Mouse (Mus musculus) gastrocnemius, adult 2 months (tissue): ENCODE measurements at regions not wholly inside any gene's neighbourhood (a gene's known extent, or its start where the extent isn't known, plus 50 kb on each side); places are given as distances from the start of the nearest gene placed in this dataset.
A peak's percentile ranks its signal among the peaks of the same experiment; 100 is the strongest.

Experiments
- DNase-seq: peaks from one replicate; pipeline ENCODE4 v3.0.0; 2022
- H3K27ac ChIP-seq: fragments of 200-600 bp; 2 replicates; pipeline ENCODE4 v1.8.1; 2022; ENCODE audit warnings: mild to moderate bottlenecking
- H3K4me3 ChIP-seq: fragments of 200-600 bp; 2 replicates; pipeline ENCODE4 v1.8.1; 2022; ENCODE audit warnings: mild to moderate bottlenecking, moderate library complexity
- CTCF ChIP-seq: fragments of 200-600 bp; IDR thresholded peaks from 2 replicates; pipeline ENCODE4 v1.8.1; 2022; ENCODE audit warnings: antibody characterized with exemption, mild to moderate bottlenecking, moderate library complexity
- intact Hi-C: fragments of 180-260 bp; cut with DNase I; formaldehyde crosslinking; loops from one replicate; pipeline ENCODE4 v1.15.1; 2025

- TF ChIP-seq CTCF, result no peak
- intact Hi-C loops, result no loop called here
- DNase-seq, result peak; percentile 39
These were observed 54.0 kb upstream of the Slc35f3 start for GRCm38 (mm10) chr8:126244321-126244720.

More at GRCm38 (mm10) chr8:126244321-126244720, 54.0 kb upstream of the Slc35f3 start:
- no peak overlapping the region for H3K27ac ChIP-seq
- no peak overlapping the region for H3K4me3 ChIP-seq
